Mouse (Mus musculus) bone marrow macrophage, adult 2 months (primary cell): ENCODE results near the gene Exoc6.

Experiments used
- CTCF ChIP-seq: IDR thresholded peaks from 2 replicates; pipeline ENCODE4 v1.5.1; 2012; ENCODE audit warnings: low read depth, mild to moderate bottlenecking, low read length, moderate library complexity
- POLR2A ChIP-seq: IDR thresholded peaks from 2 replicates; pipeline ENCODE4 v1.6.1; 2012; ENCODE audit warnings: mild to moderate bottlenecking, low read depth, low read length, borderline replicate concordance

DNA sequence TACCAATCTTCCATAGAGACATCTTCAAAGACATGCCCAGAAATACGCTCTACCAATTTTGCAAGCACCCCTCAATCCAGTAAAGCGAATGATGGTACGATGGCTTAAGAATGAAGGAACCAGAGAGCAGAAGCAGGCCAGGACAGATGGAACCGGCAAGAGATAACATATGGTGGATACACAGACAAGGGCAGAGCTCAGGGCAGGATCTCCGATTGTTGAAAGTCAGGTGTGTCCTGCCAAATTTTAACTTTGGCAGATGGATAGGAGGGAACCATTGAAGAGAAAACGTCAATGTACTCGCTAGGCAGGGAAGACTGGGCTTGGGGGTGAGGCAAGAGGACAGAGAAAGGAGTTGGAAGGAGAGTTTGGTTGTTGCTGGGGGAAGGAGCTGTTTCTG is 176.4 kb downstream of the Exoc6 start:
- TF ChIP-seq CTCF: no peak
- no peak for TF ChIP-seq POLR2A
